Mouse (Mus musculus): ENCODE data around the gene Tmem255b. TPM values are rescaled to one million over a fixed set of nuclear protein-coding genes. Genes with fewer than 3 reads are reported as not detected.

Tmem255b gene
- polyA plus RNA-seq, 1 experiment: 1.1 TPM

GRCm38 (mm10) chr8:13420970-13421369 lies 14.0 kb upstream of the Tmem255b start:
- Histone ChIP-seq H3K4me1 (ENCODE audit: control insufficient read depth, insufficient read depth, insufficient read length) (no peaks in the 10 kb centered on the region), H3K36me3 (ENCODE audit: control insufficient read depth, insufficient read depth, low read length) (no peaks in the 10 kb centered on the region), H3K27me3 (ENCODE audit: control insufficient read depth, insufficient read depth, low read length) (no peaks in the 10 kb centered on the region), H3K27ac (ENCODE audit: insufficient read depth, low read length) (no peak overlapping the region), H3K4me3 (ENCODE audit: extremely low read depth, insufficient read depth, insufficient read length) (no peak overlapping the region)
- no peak for DNase-seq (ENCODE audit: low read depth in 1 of 2, low spot score in 2 of 2)
- no peak for TF ChIP-seq CTCF (IDR thresholded peaks at IDR 0.05; ENCODE audit: extremely low read depth, insufficient read depth, insufficient read length, insufficient replicate concordance)
- WGBS: 95% methylated on average over 6 of the region's 6 CpGs

DNA sequence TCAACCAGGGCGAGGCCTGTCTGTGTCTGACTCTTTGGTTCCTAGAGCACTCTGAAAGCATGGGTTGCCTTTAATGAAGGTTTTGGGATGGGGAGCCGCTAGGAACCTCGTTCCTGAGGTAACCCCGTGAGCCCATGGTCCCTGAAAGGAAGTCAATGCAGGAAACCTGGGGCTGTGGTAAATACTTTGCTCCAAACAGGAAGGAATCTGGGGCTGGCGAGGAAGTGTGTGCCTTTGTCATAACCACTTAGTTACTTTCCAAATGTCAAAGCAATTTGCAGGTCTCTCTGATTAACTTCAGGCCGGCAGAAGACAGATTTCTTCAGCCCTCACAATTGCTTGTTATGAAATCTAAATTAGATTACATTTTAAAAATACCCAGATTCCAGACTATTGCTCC lies 7.6 kb upstream of the Tmem255b start:
- H3K36me3 ChIP-seq (ENCODE audit: control insufficient read depth, insufficient read depth, low read length): no peaks in the 10 kb centered on the region
- H3K4me3 ChIP-seq (ENCODE audit: extremely low read depth, insufficient read depth, insufficient read length): no peak overlapping the region
- no peak for TF ChIP-seq POLR2A (IDR thresholded peaks at IDR 0.05; ENCODE audit: low read depth, low read length)
- TF ChIP-seq CTCF (IDR thresholded peaks at IDR 0.05; ENCODE audit: extremely low read depth, insufficient read depth, insufficient read length, insufficient replicate concordance): no peak
- DNase-seq (ENCODE audit: low read depth in 1 of 2, low spot score in 2 of 2): no peak
- no peak overlapping the region for H3K27ac ChIP-seq (ENCODE audit: insufficient read depth, low read length)
- no peaks in the 10 kb centered on the region; the same call in 1 of the 2 replicates for H3K4me1 ChIP-seq (ENCODE audit: control insufficient read depth, insufficient read depth, insufficient read length)
- H3K27me3 ChIP-seq (ENCODE audit: control insufficient read depth, insufficient read depth, low read length): no peaks in the 10 kb centered on the region
- WGBS: 22% methylated on average over 6 of the region's 6 CpGs

DNA sequence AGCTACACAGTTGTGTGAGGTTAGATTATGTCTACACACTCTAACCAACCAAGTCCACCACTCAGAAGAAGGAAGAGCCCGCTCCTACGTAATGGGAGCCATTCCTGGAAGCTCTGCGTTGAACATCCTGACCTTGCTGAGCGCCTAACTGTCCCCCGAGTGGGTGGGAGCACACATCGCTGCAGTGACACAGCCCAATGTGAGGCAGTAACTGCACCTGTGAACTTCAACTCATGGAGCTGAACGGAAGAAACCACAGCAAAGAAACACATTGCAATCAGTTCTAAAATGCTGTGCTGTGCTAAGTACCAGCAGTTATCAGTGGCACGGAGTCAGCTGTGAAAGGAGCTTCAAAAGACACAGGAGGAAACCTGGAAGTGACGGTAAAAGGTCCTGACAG lies 6.8 kb upstream of the Tmem255b start:
- no peak for DNase-seq (ENCODE audit: low read depth in 1 of 2, low spot score in 2 of 2)
- Histone ChIP-seq H3K27ac (ENCODE audit: insufficient read depth, low read length) (no peak overlapping the region), H3K36me3 (ENCODE audit: control insufficient read depth, insufficient read depth, low read length) (no peaks in the 10 kb centered on the region), H3K4me3 (ENCODE audit: extremely low read depth, insufficient read depth, insufficient read length) (no peak overlapping the region), H3K4me1 (ENCODE audit: control insufficient read depth, insufficient read depth, insufficient read length) (no peaks in the 10 kb centered on the region; the same call in 1 of the 2 replicates), H3K27me3 (ENCODE audit: control insufficient read depth, insufficient read depth, low read length) (no peaks in the 10 kb centered on the region)
- WGBS: 20% methylated on average over 9 of the region's 9 CpGs
- no peak for TF ChIP-seq CTCF (IDR thresholded peaks at IDR 0.05; ENCODE audit: extremely low read depth, insufficient read depth, insufficient read length, insufficient replicate concordance)
- TF ChIP-seq POLR2A (IDR thresholded peaks at IDR 0.05; ENCODE audit: low read depth, low read length): no peak

- Histone ChIP-seq H3K4me1 (ENCODE audit: control insufficient read depth, insufficient read depth, insufficient read length) (no peaks in the 10 kb centered on the region; the same call in 1 of the 2 replicates), H3K27me3 (ENCODE audit: control insufficient read depth, insufficient read depth, low read length) (no peaks in the 10 kb centered on the region), H3K27ac (ENCODE audit: insufficient read depth, low read length) (no peak overlapping the region), H3K4me3 (ENCODE audit: extremely low read depth, insufficient read depth, insufficient read length) (no peak overlapping the region), H3K36me3 (ENCODE audit: control insufficient read depth, insufficient read depth, low read length) (no peaks in the 10 kb centered on the region)
- WGBS: 76% methylated on average over 7 of the region's 7 CpGs
- DNase-seq (ENCODE audit: low read depth in 1 of 2, low spot score in 2 of 2): no peak
- TF ChIP-seq CTCF (IDR thresholded peaks at IDR 0.05; ENCODE audit: extremely low read depth, insufficient read depth, insufficient read length, insufficient replicate concordance) (no peak), POLR2A (IDR thresholded peaks at IDR 0.05; ENCODE audit: low read depth, low read length) (no peak)
These were observed 4.6 kb upstream of the Tmem255b start for GRCm38 (mm10) chr8:13430412-13430811.

- H3K36me3 ChIP-seq (ENCODE audit: control insufficient read depth, insufficient read depth, low read length): no peaks in the 10 kb centered on the region
- H3K4me1 ChIP-seq (ENCODE audit: control insufficient read depth, insufficient read depth, insufficient read length): no peaks in the 10 kb centered on the region; the same call in 1 of the 2 replicates
- H3K27ac ChIP-seq (ENCODE audit: insufficient read depth, low read length): no peak overlapping the region
- TF ChIP-seq CTCF (IDR thresholded peaks at IDR 0.05; ENCODE audit: extremely low read depth, insufficient read depth, insufficient read length, insufficient replicate concordance) (no peak), POLR2A (IDR thresholded peaks at IDR 0.05; ENCODE audit: low read depth, low read length) (no peak)
- no peak for DNase-seq (ENCODE audit: low read depth in 1 of 2, low spot score in 2 of 2)
- no peaks in the 10 kb centered on the region for H3K27me3 ChIP-seq (ENCODE audit: control insufficient read depth, insufficient read depth, low read length)
- H3K4me3 ChIP-seq (ENCODE audit: extremely low read depth, insufficient read depth, insufficient read length): no peak overlapping the region
These were observed 4.1 kb upstream of the Tmem255b start for GRCm38 (mm10) chr8:13430866-13431265.

- WGBS: 22% methylated on average over 5 of the region's 5 CpGs
- no peaks in the 10 kb centered on the region; the same call in 1 of the 2 replicates for H3K4me1 ChIP-seq (ENCODE audit: control insufficient read depth, insufficient read depth, insufficient read length)
- DNase-seq (ENCODE audit: low read depth in 1 of 2, low spot score in 2 of 2): no peak
- H3K36me3 ChIP-seq (ENCODE audit: control insufficient read depth, insufficient read depth, low read length): no peaks in the 10 kb centered on the region
- no peaks in the 10 kb centered on the region; the same call in 1 of the 2 replicates for H3K27me3 ChIP-seq (ENCODE audit: control insufficient read depth, insufficient read depth, low read length)
- no peak overlapping the region for H3K4me3 ChIP-seq (ENCODE audit: extremely low read depth, insufficient read depth, insufficient read length)
- TF ChIP-seq CTCF (IDR thresholded peaks at IDR 0.05; ENCODE audit: extremely low read depth, insufficient read depth, insufficient read length, insufficient replicate concordance): no peak
- TF ChIP-seq POLR2A (IDR thresholded peaks at IDR 0.05; ENCODE audit: low read depth, low read length): no peak
- H3K27ac ChIP-seq (ENCODE audit: insufficient read depth, low read length): no peak overlapping the region
These were observed 1.9 kb upstream of the Tmem255b start for GRCm38 (mm10) chr8:13433130-13433529.

GRCm38 (mm10) chr8:13436052-13436451 lies 1.1 kb downstream of the Tmem255b start:
- no peaks in the 10 kb centered on the region for H3K36me3 ChIP-seq (ENCODE audit: control insufficient read depth, insufficient read depth, low read length)
- no peak overlapping the region for H3K4me3 ChIP-seq (ENCODE audit: extremely low read depth, insufficient read depth, insufficient read length)
- H3K27ac ChIP-seq (ENCODE audit: insufficient read depth, low read length): no peak overlapping the region
- TF ChIP-seq POLR2A (IDR thresholded peaks at IDR 0.05; ENCODE audit: low read depth, low read length) (no peak), CTCF (IDR thresholded peaks at IDR 0.05; ENCODE audit: extremely low read depth, insufficient read depth, insufficient read length, insufficient replicate concordance) (no peak)
- H3K27me3 ChIP-seq (ENCODE audit: control insufficient read depth, insufficient read depth, low read length): no peaks in the 10 kb centered on the region; the same call in 1 of the 2 replicates
- H3K4me1 ChIP-seq (ENCODE audit: control insufficient read depth, insufficient read depth, insufficient read length): no peaks in the 10 kb centered on the region
- DNase-seq (ENCODE audit: low read depth in 1 of 2, low spot score in 2 of 2): no peak
- whole genome bisulfite sequencing: 21% methylated on average over 8 of the region's 8 CpGs

Measured in spleen, adult 2 months (tissue).